Mouse (Mus musculus): Measurements from ENCODE around the gene Gls2. TPM values are rescaled to one million over a fixed set of nuclear protein-coding genes. Genes with fewer than 3 reads are reported as not detected.
A peak's percentile ranks its signal among the peaks of the same experiment; 100 is the strongest.

Gls2 gene
- polyA plus RNA-seq, 1 experiment from 2014 or later, result 0.88 TPM

- no peaks in the 10 kb centered on the region for H3K9me3 ChIP-seq (replicated peaks; ENCODE audit: control insufficient read depth, low read length)
- no peaks in the 10 kb centered on the region for H3K36me3 ChIP-seq (ENCODE audit: control insufficient read depth, insufficient read depth)
- peak within 1 kb of the TSS; percentile 86 for H3K4me3 ChIP-seq (ENCODE audit: low read length)
- H3K4me1 ChIP-seq (ENCODE audit: control insufficient read depth, insufficient read depth, low read length), result peaks cover 16% of the 10 kb centered on the region
- peak within 1 kb of the TSS; percentile 97 for H3K27ac ChIP-seq (ENCODE audit: low read length)
- under 1% methylated on average over 56 of the region's 58 CpGs for WGBS
- peak; percentile 91 for ATAC-seq (replicated peaks; ENCODE audit: extremely low read depth, insufficient read depth, low FRiP score)
- H3K27me3 ChIP-seq (ENCODE audit: control insufficient read depth, insufficient read depth, low read length), result no peaks in the 10 kb centered on the region
- H3K9ac ChIP-seq (ENCODE audit: low read length), result peak within 1 kb of the TSS; percentile 91
- H3K4me2 ChIP-seq (ENCODE audit: low read depth, low read length), result peak within 1 kb of the TSS; percentile 96
These were observed 37.6 kb downstream of the Gls2 start, which contains the start of gene Timeless for GRCm38 (mm10) chr10:128231697-128232419. Gene Timeless, plus strand, starts transcription at chr10:128232065.

GRCm38 (mm10) chr10:128232420-128232985 is 38.2 kb downstream of the Gls2 start:
- no peaks in the 10 kb centered on the region for H3K27me3 ChIP-seq (ENCODE audit: control insufficient read depth, insufficient read depth, low read length)
- peak overlapping the region; percentile 86 for H3K4me3 ChIP-seq (ENCODE audit: low read length)
- under 1% methylated on average over 14 of the region's 14 CpGs for WGBS
- peak overlapping the region; percentile 91 for H3K9ac ChIP-seq (ENCODE audit: low read length)
- H3K27ac ChIP-seq (ENCODE audit: low read length), result peak overlapping the region; percentile 97
- ATAC-seq (replicated peaks; ENCODE audit: extremely low read depth, insufficient read depth, low FRiP score), result peak; percentile 47
- peaks cover 16% of the 10 kb centered on the region for H3K4me1 ChIP-seq (ENCODE audit: control insufficient read depth, insufficient read depth, low read length)
- H3K36me3 ChIP-seq (ENCODE audit: control insufficient read depth, insufficient read depth), result no peaks in the 10 kb centered on the region
- H3K4me2 ChIP-seq (ENCODE audit: low read depth, low read length), result peak overlapping the region; percentile 96
- H3K9me3 ChIP-seq (replicated peaks; ENCODE audit: control insufficient read depth, low read length), result no peaks in the 10 kb centered on the region

- Histone ChIP-seq H3K4me2 (ENCODE audit: low read depth, low read length) (no peak overlapping the region), H3K4me3 (ENCODE audit: low read length) (no peak overlapping the region), H3K9ac (ENCODE audit: low read length) (no peak overlapping the region), H3K4me1 (ENCODE audit: control insufficient read depth, insufficient read depth, low read length) (peaks cover 11% of the 10 kb centered on the region), H3K27me3 (ENCODE audit: control insufficient read depth, insufficient read depth, low read length) (no peaks in the 10 kb centered on the region), H3K9me3 (replicated peaks; ENCODE audit: control insufficient read depth, low read length) (no peaks in the 10 kb centered on the region), H3K27ac (ENCODE audit: low read length) (no peak overlapping the region), H3K36me3 (ENCODE audit: control insufficient read depth, insufficient read depth) (peaks cover 8% of the 10 kb centered on the region)
- WGBS, result 74% methylated on average over 4 of the region's 4 CpGs
- ATAC-seq (replicated peaks; ENCODE audit: extremely low read depth, insufficient read depth, low FRiP score), result no peak
These were observed 42.1 kb downstream of the Gls2 start for GRCm38 (mm10) chr10:128236321-128236720.

DNA sequence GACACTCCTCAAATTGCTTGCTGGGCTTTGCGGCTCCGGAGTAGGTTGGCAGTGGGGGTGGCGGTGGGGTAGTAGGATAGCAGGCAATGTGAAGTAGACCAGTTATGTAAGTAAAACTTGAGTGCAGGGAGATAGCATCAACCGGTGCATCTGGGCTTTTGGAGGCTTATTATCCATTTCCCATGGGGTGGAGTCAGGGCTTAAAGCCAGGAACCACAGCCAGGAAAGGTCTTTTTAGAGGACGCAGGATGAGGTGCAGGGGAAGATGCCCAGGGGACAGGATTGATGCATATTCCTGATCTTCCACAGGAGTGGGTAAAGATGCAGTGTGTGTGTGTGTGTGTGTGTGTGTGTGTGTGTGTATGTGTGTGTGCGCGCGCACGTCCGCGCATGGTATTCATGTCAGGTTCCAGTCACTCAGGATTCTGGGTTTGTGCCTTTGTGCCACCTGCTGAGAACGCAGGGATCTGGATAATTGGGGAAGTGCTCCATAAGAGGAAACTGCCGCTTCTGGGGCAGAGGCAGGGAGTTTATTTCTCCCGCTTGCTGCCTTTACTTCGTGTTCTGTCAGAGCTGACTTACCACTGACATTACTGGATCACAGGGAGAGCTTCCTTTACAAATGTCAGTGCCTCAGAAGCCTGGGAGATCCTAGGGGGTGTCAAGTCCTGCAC is 43.7 kb downstream of the Gls2 start:
- Histone ChIP-seq H3K4me3 (ENCODE audit: low read length) (no peak overlapping the region), H3K27me3 (ENCODE audit: control insufficient read depth, insufficient read depth, low read length) (no peaks in the 10 kb centered on the region), H3K4me1 (ENCODE audit: control insufficient read depth, insufficient read depth, low read length) (peaks cover 8% of the 10 kb centered on the region; the same call in 1 of the 2 replicates), H3K9me3 (replicated peaks; ENCODE audit: control insufficient read depth, low read length) (no peaks in the 10 kb centered on the region), H3K27ac (ENCODE audit: low read length) (no peak overlapping the region), H3K9ac (ENCODE audit: low read length) (no peak overlapping the region), H3K4me2 (ENCODE audit: low read depth, low read length) (no peak overlapping the region), H3K36me3 (ENCODE audit: control insufficient read depth, insufficient read depth) (peaks cover 13% of the 10 kb centered on the region)
- 70% methylated on average over 15 of the region's 15 CpGs for WGBS
- ATAC-seq (replicated peaks; ENCODE audit: extremely low read depth, insufficient read depth, low FRiP score), result no peak

DNA sequence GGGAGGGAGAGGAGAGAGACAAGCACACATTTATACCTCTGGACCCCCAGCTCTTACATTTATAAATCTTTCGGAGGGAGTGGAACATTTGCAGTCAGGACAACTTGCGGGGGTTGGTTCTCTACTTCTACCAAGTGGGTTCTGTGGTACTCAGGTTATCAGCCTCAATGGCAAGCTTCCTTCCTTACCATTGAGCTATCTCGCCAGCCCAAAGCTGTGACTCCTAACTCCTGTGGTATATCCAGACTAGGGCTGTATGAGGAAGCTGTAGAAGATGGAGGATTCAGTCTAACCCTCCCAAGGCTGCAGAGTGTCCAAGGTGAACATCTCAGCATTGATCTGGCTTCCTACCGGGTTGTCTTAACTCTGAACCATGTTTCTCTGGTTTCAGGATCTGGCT is 44.9 kb downstream of the Gls2 start:
- 90% methylated on average over 4 of the region's 4 CpGs for WGBS
- no peak overlapping the region for H3K4me3 ChIP-seq (ENCODE audit: low read length)
- H3K27me3 ChIP-seq (ENCODE audit: control insufficient read depth, insufficient read depth, low read length), result no peaks in the 10 kb centered on the region
- no peaks in the 10 kb centered on the region for H3K9me3 ChIP-seq (replicated peaks; ENCODE audit: control insufficient read depth, low read length)
- peaks cover 10% of the 10 kb centered on the region; the same call in 1 of the 2 replicates for H3K4me1 ChIP-seq (ENCODE audit: control insufficient read depth, insufficient read depth, low read length)
- no peak overlapping the region for H3K9ac ChIP-seq (ENCODE audit: low read length)
- H3K36me3 ChIP-seq (ENCODE audit: control insufficient read depth, insufficient read depth), result peaks cover 17% of the 10 kb centered on the region
- no peak for ATAC-seq (replicated peaks; ENCODE audit: extremely low read depth, insufficient read depth, low FRiP score)
- no peak overlapping the region for H3K4me2 ChIP-seq (ENCODE audit: low read depth, low read length)
- no peak overlapping the region for H3K27ac ChIP-seq (ENCODE audit: low read length)

- H3K27ac ChIP-seq (ENCODE audit: low read length), result no peak overlapping the region
- no peaks in the 10 kb centered on the region for H3K9me3 ChIP-seq (replicated peaks; ENCODE audit: control insufficient read depth, low read length)
- H3K27me3 ChIP-seq (ENCODE audit: control insufficient read depth, insufficient read depth, low read length), result no peaks in the 10 kb centered on the region
- H3K4me3 ChIP-seq (ENCODE audit: low read length), result no peak overlapping the region
- no peak overlapping the region for H3K4me2 ChIP-seq (ENCODE audit: low read depth, low read length)
- no peak for ATAC-seq (replicated peaks; ENCODE audit: extremely low read depth, insufficient read depth, low FRiP score)
- WGBS, result 65% methylated on average over 18 of the region's 18 CpGs
- H3K36me3 ChIP-seq (ENCODE audit: control insufficient read depth, insufficient read depth), result peaks cover 19% of the 10 kb centered on the region
- H3K4me1 ChIP-seq (ENCODE audit: control insufficient read depth, insufficient read depth, low read length), result peaks cover 10% of the 10 kb centered on the region; the same call in 1 of the 2 replicates
- H3K9ac ChIP-seq (ENCODE audit: low read length), result no peak overlapping the region
These were observed 45.9 kb downstream of the Gls2 start for GRCm38 (mm10) chr10:128240131-128240530.

GRCm38 (mm10) chr10:128243252-128243651 is 49.0 kb downstream of the Gls2 start:
- ATAC-seq (replicated peaks; ENCODE audit: extremely low read depth, insufficient read depth, low FRiP score), result no peak
- Histone ChIP-seq H3K9me3 (replicated peaks; ENCODE audit: control insufficient read depth, low read length) (no peaks in the 10 kb centered on the region), H3K9ac (ENCODE audit: low read length) (peak overlapping the region; percentile 22; the same call in 1 of the 2 replicates), H3K36me3 (ENCODE audit: control insufficient read depth, insufficient read depth) (peaks cover 20% of the 10 kb centered on the region), H3K4me2 (ENCODE audit: low read depth, low read length) (no peak overlapping the region), H3K4me3 (ENCODE audit: low read length) (no peak overlapping the region), H3K4me1 (ENCODE audit: control insufficient read depth, insufficient read depth, low read length) (peaks cover 5% of the 10 kb centered on the region; the same call in 1 of the 2 replicates), H3K27me3 (ENCODE audit: control insufficient read depth, insufficient read depth, low read length) (no peaks in the 10 kb centered on the region), H3K27ac (ENCODE audit: low read length) (peak overlapping the region; percentile 64)
- WGBS, result 73% methylated on average over 8 of the region's 8 CpGs

DNA sequence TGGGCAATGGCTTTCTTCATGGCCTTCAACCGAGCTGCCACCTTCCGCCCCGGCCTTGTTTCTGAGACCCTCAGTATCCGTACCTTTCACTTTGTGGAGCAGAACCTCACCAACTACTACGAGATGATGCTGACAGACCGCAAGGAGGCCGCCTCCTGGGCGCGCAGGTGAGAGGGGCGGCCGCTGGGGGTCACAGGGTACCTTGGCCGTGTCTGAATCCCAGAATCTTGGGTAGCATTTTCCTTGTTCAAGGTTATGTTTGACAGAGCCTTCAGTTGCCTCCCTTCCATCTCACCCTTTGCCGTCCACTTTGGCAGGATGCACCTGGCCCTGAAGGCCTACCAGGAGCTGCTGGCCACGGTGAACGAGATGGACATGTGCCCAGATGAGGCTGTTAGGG is 49.9 kb downstream of the Gls2 start:
- Histone ChIP-seq H3K4me1 (ENCODE audit: control insufficient read depth, insufficient read depth, low read length) (peaks cover 5% of the 10 kb centered on the region; the same call in 1 of the 2 replicates), H3K9me3 (replicated peaks; ENCODE audit: control insufficient read depth, low read length) (no peaks in the 10 kb centered on the region), H3K36me3 (ENCODE audit: control insufficient read depth, insufficient read depth) (peaks cover 23% of the 10 kb centered on the region), H3K27ac (ENCODE audit: low read length) (no peak overlapping the region), H3K4me2 (ENCODE audit: low read depth, low read length) (no peak overlapping the region), H3K4me3 (ENCODE audit: low read length) (no peak overlapping the region), H3K9ac (ENCODE audit: low read length) (no peak overlapping the region), H3K27me3 (ENCODE audit: control insufficient read depth, insufficient read depth, low read length) (no peaks in the 10 kb centered on the region)
- ATAC-seq (replicated peaks; ENCODE audit: extremely low read depth, insufficient read depth, low FRiP score), result no peak
- WGBS, result 91% methylated on average over 15 of the region's 15 CpGs
